Mouse (Mus musculus): ENCODE measurements around the gene Hcar2. TPM values are rescaled to one million over a fixed set of nuclear protein-coding genes. Genes with fewer than 3 reads are reported as not detected.

Gene Hcar2
- total RNA-seq, 1 experiment = not detected

DNA sequence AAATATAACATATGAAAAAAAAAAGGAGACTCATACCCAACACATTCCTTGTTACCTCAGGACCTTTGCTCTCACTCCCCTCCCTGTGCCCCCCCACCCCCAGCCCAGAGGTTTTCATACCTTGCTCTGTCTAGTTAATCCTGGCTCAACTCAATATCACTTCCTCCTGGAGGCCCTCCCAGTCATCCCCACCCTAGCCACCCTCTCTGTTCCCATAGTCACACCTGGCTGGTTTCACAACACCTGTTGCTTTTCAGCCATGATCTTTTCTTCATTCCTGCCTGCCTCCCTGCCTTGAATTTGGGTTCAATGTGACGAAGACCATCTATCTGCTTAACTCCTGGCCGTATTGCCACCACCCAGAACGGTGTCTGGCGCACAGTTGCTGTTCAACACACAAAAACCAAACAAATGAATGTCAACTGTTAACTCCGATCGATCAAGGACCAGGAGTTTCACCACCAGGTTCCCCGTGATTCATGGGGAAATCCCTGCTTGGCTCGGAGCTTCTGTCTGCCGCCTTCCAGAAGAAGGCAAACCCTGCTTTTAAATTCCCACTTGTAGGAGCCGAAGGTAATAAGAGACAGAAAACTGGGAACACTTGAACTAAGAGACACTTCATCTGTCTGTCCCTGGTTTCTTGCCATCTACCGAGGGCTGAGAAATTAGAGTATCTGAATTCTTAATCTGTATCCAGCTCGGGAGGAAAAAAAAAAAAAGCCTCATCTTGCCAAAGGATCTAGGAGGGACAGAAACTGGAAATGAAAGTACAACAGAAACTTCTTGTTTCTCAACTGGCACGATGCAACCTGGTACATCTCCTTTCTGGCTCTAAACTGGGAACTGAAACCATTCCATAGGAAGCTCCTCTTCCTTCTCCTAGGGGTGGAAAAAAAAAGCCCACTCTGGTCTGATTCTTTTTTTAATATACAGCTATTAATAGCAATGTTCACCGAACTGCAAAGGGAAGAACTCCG, 2.6 kb downstream of the Hcar2 start:
- DNase-seq (ENCODE audit: low read depth, low spot score) = no peak
- Histone ChIP-seq H3K4me3 (ENCODE audit: insufficient read depth in 1 of 2, low read depth in 1 of 2, low read length in 2 of 2, poor library complexity in 1 of 2, severe bottlenecking in 1 of 2) (no peak overlapping the region), H3K27ac (ENCODE audit: insufficient read depth, low read depth, low read length, poor library complexity, severe bottlenecking) (no peak overlapping the region), H3K36me3 (ENCODE audit: control insufficient read depth, insufficient read depth, low read length, poor library complexity, severe bottlenecking) (no peaks in the 10 kb centered on the region), H3K9ac (ENCODE audit: insufficient read depth, low read depth, low read length, poor library complexity, severe bottlenecking) (no peak overlapping the region), H3K9me3 (ENCODE audit: control insufficient read depth, insufficient read depth, low read depth, low read length) (no peaks in the 10 kb centered on the region), H3K4me1 (ENCODE audit: control insufficient read depth in 2 of 2, insufficient read depth in 2 of 2, low read length in 2 of 2, poor library complexity in 1 of 2) (no peaks in the 10 kb centered on the region)
- TF ChIP-seq MAFK (IDR thresholded peaks at IDR 0.05; ENCODE audit: insufficient read depth, low read depth, low read length) (no peak), ZC3H11A (IDR thresholded peaks at IDR 0.05; ENCODE audit: borderline replicate concordance, low read depth, low read length) (no peak), CHD2 (IDR thresholded peaks at IDR 0.05; ENCODE audit: low read depth, low read length) (no peak), HCFC1 (IDR thresholded peaks at IDR 0.05; ENCODE audit: borderline replicate concordance, insufficient read depth, low read length) (no peak), ZNF384 (IDR thresholded peaks at IDR 0.05; ENCODE audit: low read depth, low read length) (no peak)
- in situ Hi-C loops (cut with MboI; ENCODE audit: low sequenced_read_pairs in 2 of 2, unreplicated experiment in 2 of 2) = no loop called here

DNA sequence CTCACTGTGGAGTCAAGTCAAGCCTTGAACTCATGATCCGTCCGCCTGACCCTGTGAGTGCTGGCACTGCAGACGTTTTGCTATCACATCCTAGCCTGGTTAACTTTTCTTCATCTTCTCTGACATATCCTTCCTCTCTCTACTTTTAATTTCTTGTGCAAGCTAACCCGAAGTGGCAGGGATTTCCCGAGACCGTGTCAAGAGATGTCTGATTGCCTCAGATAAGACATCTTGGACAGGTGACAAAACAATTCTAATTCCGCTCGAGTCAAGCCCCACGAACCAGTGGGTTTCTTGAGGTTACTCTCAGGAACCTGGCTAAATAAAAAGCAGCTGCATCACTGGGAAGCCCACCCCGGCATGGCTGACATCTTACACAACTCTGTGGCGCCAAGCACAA, 6.5 kb downstream of the Hcar2 start:
- no peak overlapping the region for H3K27ac ChIP-seq (ENCODE audit: insufficient read depth, low read depth, low read length, poor library complexity, severe bottlenecking)
- H3K4me3 ChIP-seq (ENCODE audit: insufficient read depth in 1 of 2, low read depth in 1 of 2, low read length in 2 of 2, poor library complexity in 1 of 2, severe bottlenecking in 1 of 2) = no peak overlapping the region
- no peak overlapping the region for H3K9ac ChIP-seq (ENCODE audit: insufficient read depth, low read depth, low read length, poor library complexity, severe bottlenecking)
- H3K4me1 ChIP-seq (ENCODE audit: control insufficient read depth in 2 of 2, insufficient read depth in 2 of 2, low read length in 2 of 2, poor library complexity in 1 of 2) = no peaks in the 10 kb centered on the region
- no peak for DNase-seq (ENCODE audit: low read depth, low spot score)
- TF ChIP-seq ZC3H11A (IDR thresholded peaks at IDR 0.05; ENCODE audit: borderline replicate concordance, low read depth, low read length) (no peak), CHD2 (IDR thresholded peaks at IDR 0.05; ENCODE audit: low read depth, low read length) (no peak), MAFK (IDR thresholded peaks at IDR 0.05; ENCODE audit: insufficient read depth, low read depth, low read length) (no peak), ZNF384 (IDR thresholded peaks at IDR 0.05; ENCODE audit: low read depth, low read length) (no peak), HCFC1 (IDR thresholded peaks at IDR 0.05; ENCODE audit: borderline replicate concordance, insufficient read depth, low read length) (no peak)
- no peaks in the 10 kb centered on the region for H3K36me3 ChIP-seq (ENCODE audit: control insufficient read depth, insufficient read depth, low read length, poor library complexity, severe bottlenecking)
- no peaks in the 10 kb centered on the region for H3K9me3 ChIP-seq (ENCODE audit: control insufficient read depth, insufficient read depth, low read depth, low read length)
- in situ Hi-C loops (cut with MboI; ENCODE audit: low sequenced_read_pairs in 2 of 2, unreplicated experiment in 2 of 2) = no loop called here

DNA sequence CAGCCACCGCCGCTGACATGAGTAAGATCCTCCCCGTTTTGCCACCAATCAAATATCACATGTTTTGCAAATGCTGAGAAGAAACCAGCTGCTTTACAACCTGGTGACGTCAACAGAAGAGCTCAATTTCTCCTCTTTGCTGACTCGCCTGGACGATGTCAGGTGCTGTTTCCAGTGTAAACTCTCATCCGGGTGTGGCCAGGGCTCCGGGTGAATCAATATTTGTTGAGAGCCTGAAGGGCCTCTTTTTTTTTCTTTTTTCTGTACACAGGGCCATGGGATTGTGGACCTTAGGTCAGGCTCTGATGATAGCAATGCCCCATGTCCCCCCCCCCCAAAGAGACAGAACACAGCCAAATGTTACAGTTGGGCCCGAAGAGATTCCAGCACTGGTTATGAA, 10.8 kb downstream of the Hcar2 start:
- Histone ChIP-seq H3K27ac (ENCODE audit: insufficient read depth, low read depth, low read length, poor library complexity, severe bottlenecking) (no peak overlapping the region), H3K4me3 (ENCODE audit: insufficient read depth in 1 of 2, low read depth in 1 of 2, low read length in 2 of 2, poor library complexity in 1 of 2, severe bottlenecking in 1 of 2) (no peak overlapping the region), H3K9ac (ENCODE audit: insufficient read depth, low read depth, low read length, poor library complexity, severe bottlenecking) (no peak overlapping the region), H3K4me1 (ENCODE audit: control insufficient read depth in 2 of 2, insufficient read depth in 2 of 2, low read length in 2 of 2, poor library complexity in 1 of 2) (no peaks in the 10 kb centered on the region), H3K36me3 (ENCODE audit: control insufficient read depth, insufficient read depth, low read length, poor library complexity, severe bottlenecking) (no peaks in the 10 kb centered on the region), H3K9me3 (ENCODE audit: control insufficient read depth, insufficient read depth, low read depth, low read length) (no peaks in the 10 kb centered on the region)
- in situ Hi-C loops (cut with MboI; ENCODE audit: low sequenced_read_pairs in 2 of 2, unreplicated experiment in 2 of 2) = no loop called here
- DNase-seq (ENCODE audit: low read depth, low spot score) = no peak
- TF ChIP-seq HCFC1 (IDR thresholded peaks at IDR 0.05; ENCODE audit: borderline replicate concordance, insufficient read depth, low read length) (no peak), CHD2 (IDR thresholded peaks at IDR 0.05; ENCODE audit: low read depth, low read length) (no peak), ZNF384 (IDR thresholded peaks at IDR 0.05; ENCODE audit: low read depth, low read length) (no peak), MAFK (IDR thresholded peaks at IDR 0.05; ENCODE audit: insufficient read depth, low read depth, low read length) (no peak), ZC3H11A (IDR thresholded peaks at IDR 0.05; ENCODE audit: borderline replicate concordance, low read depth, low read length) (no peak)

DNA sequence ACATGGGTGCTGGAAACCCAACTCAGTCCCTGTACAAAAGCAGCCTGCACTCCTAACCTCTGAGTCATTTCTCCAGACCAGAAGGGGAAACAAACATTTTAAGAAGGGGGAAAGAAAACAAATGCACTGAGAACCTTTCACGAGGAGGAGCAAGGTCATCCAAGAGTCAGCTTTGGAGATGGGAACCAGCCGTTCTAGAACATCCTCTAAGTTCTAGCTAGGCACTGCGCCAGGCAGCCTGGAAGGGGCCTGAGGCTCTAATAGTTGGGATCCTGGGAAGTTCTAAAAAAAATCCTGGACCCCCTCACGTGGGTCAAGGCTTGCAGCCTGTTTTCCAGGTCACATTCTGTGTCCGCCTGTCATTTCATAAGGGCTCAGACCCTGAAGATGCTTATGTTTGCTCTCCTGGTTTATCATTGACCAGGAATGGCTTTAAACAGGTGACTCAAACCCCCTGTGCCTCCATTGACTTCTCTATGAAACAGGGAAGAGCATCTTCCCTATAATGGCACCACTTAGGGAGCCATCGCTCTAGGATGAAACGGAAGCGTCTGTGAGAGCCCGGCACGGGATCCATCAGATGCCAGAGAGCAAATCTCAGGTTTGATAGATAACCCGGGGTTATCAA, 11.3 kb downstream of the Hcar2 start:
- Histone ChIP-seq H3K4me1 (ENCODE audit: control insufficient read depth in 2 of 2, insufficient read depth in 2 of 2, low read length in 2 of 2, poor library complexity in 1 of 2) (no peaks in the 10 kb centered on the region), H3K36me3 (ENCODE audit: control insufficient read depth, insufficient read depth, low read length, poor library complexity, severe bottlenecking) (no peaks in the 10 kb centered on the region), H3K9me3 (ENCODE audit: control insufficient read depth, insufficient read depth, low read depth, low read length) (no peaks in the 10 kb centered on the region), H3K9ac (ENCODE audit: insufficient read depth, low read depth, low read length, poor library complexity, severe bottlenecking) (no peak overlapping the region), H3K4me3 (ENCODE audit: insufficient read depth in 1 of 2, low read depth in 1 of 2, low read length in 2 of 2, poor library complexity in 1 of 2, severe bottlenecking in 1 of 2) (no peak overlapping the region), H3K27ac (ENCODE audit: insufficient read depth, low read depth, low read length, poor library complexity, severe bottlenecking) (no peak overlapping the region)
- in situ Hi-C loops (cut with MboI; ENCODE audit: low sequenced_read_pairs in 2 of 2, unreplicated experiment in 2 of 2) = no loop called here
- DNase-seq (ENCODE audit: low read depth, low spot score) = no peak
- TF ChIP-seq CHD2 (IDR thresholded peaks at IDR 0.05; ENCODE audit: low read depth, low read length) = no peak
- no peak for TF ChIP-seq MAFK (IDR thresholded peaks at IDR 0.05; ENCODE audit: insufficient read depth, low read depth, low read length)
- no peak for TF ChIP-seq ZNF384 (IDR thresholded peaks at IDR 0.05; ENCODE audit: low read depth, low read length)
